Mouse (Mus musculus) heart, embryonic 13.5 days (tissue): Measurements from ENCODE around the gene Rho. TPM values are rescaled to one million over a fixed set of nuclear protein-coding genes. Genes with fewer than 3 reads are reported as not detected.

ENCODE experiments used
- ATAC-seq: fragments of 200-750 bp; cut with Nextera tagmentation; 2 replicates; pipeline ENCODE4 v1.8.0; 2017; ENCODE audit warnings: moderate TSS enrichment; ENCODE audit not compliant: insufficient number of reproducible peaks, low FRiP score, low TSS enrichment; ENCODE audit errors: extremely low read depth
- H3K27ac ChIP-seq: fragments of 300-500 bp; sonication (generic); replicated peaks from 2 replicates; pipeline ENCODE4 v1.5.1; 2015; ENCODE audit warnings: moderate library complexity, mild to moderate bottlenecking, inconsistent platforms
- H3K27me3 ChIP-seq: fragments of 300-500 bp; sonication (generic); replicated peaks from 2 replicates; pipeline ENCODE4 v1.6.1; 2015; ENCODE audit warnings: mild to moderate bottlenecking, inconsistent platforms
- H3K36me3 ChIP-seq: fragments of 300-500 bp; sonication (generic); 2 replicates; pipeline ENCODE4 v1.6.1; 2015; ENCODE audit warnings: mild to moderate bottlenecking, inconsistent platforms
- H3K4me1 ChIP-seq: fragments of 300-500 bp; sonication (generic); 2 replicates; pipeline ENCODE4 v1.6.1; 2015; ENCODE audit warnings: inconsistent platforms
- H3K4me2 ChIP-seq: fragments of 300-500 bp; sonication (generic); 2 replicates; pipeline ENCODE4 v1.6.1; 2015; ENCODE audit warnings: inconsistent platforms, mild to moderate bottlenecking, moderate library complexity
- H3K4me3 ChIP-seq: fragments of 300-500 bp; sonication (generic); 2 replicates; pipeline ENCODE4 v1.5.1; 2015; ENCODE audit warnings: moderate library complexity, mild to moderate bottlenecking, inconsistent platforms
- H3K9ac ChIP-seq: fragments of 300-500 bp; sonication (generic); 2 replicates; pipeline ENCODE4 v1.6.1; 2015; ENCODE audit warnings: inconsistent platforms, mild to moderate bottlenecking, moderate library complexity
- H3K9me3 ChIP-seq: fragments of 300-500 bp; sonication (generic); 2 replicates; pipeline ENCODE4 v1.6.1; 2016; ENCODE audit warnings: inconsistent platforms
- WGBS: fragments of 180-500 bp; shearing (Covaris S2); methylation state at CpG from one replicate; pipeline ENCODE4 v1.1.7; 2015; ENCODE audit warnings: mixed read lengths; 5-methylcytosine and 5-hydroxymethylcytosine counted together
- polyA plus RNA-seq: library from polyadenylated mRNA; unstranded; fragments of >200 nt; fragmentation: Nextera tagmentation; extraction: Ambion mirVana; gene quantifications from 2 replicates; pipeline ENCODE4 v1.2.1, GENCODE M21; 2015

Gene Rho
- polyA plus RNA-seq, 1 experiment from 2014 or later: not detected

DNA sequence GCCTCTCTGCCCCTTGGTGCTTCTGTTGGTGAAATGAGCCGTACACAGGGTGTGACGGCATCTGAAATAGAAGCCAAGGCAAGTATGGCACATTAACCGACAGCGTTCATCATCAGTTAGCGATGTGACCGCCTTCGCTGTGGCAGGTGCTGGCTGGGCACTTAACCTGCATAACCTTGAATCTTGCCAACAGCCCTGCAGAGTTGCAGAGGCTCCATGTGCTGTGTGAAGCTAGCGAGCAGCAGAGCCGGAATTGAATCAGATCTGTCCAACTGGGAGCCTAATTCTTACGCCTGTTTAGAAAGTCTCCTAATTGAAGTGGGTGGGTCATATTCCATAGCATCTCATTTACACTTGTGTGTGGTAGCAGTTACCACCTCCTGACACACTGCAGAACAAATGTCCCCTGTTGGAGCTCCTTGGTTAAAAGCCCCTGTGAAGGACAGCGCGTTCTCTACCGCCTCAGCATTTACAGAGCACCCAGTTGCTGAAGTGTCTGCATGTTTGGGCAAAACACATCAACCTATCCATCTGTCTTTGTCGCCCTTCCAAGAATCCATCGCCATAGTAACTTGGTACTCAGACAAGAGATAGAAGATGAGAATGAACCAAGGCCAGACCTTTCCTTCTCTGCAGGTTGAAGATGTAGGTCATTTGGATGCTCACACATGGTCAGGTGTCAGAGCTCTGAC lies 16.9 kb upstream of the Rho start:
- Histone ChIP-seq H3K9me3 (no peaks in the 10 kb centered on the region), H3K36me3 (no peaks in the 10 kb centered on the region), H3K9ac (peak overlapping the region; percentile 64; the same call in 1 of the 2 replicates), H3K4me2 (no peak overlapping the region), H3K4me1 (peaks cover 83% of the 10 kb centered on the region), H3K4me3 (no peak overlapping the region), H3K27me3 (no peaks in the 10 kb centered on the region), H3K27ac (peak overlapping the region; percentile 91)
- 79% methylated on average over 15 of the region's 15 CpGs for WGBS
- ATAC-seq: no peak

DNA sequence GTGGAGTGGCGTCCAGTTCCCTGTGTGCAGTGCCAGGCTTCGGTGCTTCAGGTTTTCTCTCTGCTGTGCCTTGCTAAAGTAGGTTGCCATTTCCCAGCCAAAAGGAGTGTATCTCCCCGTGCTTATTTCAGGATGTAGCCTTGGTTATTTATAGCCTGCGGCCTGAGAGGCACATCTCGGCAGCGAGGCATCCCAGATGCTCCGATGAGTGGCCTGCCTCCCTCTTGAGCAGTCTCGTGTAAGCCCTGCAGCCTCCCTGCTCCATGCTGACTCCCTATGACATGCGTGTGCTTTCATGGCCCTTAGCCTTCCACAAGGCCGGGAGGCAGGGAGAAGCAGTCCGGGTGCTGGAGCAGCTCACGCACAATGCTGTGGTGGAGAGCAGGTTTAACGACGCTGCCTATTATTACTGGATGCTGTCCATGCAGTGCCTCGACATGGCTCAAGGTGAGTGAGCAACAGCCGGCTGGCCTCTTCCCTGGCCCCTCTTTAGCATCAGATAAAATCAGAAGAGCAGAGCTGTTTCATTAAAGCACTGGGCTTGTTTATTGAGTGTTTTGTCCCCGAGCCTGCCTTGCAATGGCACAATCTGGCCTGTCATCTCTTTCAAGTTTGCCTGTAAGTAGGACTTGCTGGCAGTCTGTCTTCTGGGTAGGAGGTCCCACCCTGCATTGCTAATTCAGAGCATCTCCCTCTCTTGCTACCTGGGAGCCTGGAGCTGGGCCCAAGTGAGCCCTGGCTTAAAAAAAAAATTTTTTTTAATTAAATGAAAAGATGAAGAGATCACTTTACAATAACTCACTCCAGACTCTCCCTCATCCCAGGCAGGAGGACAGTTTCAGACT lies 15.7 kb upstream of the Rho start:
- Histone ChIP-seq H3K27me3 (no peaks in the 10 kb centered on the region), H3K36me3 (no peaks in the 10 kb centered on the region), H3K9ac (peak overlapping the region; percentile 64), H3K9me3 (no peaks in the 10 kb centered on the region), H3K27ac (peak overlapping the region; percentile 91), H3K4me1 (peaks cover 82% of the 10 kb centered on the region), H3K4me2 (peak overlapping the region; percentile 43), H3K4me3 (no peak overlapping the region)
- no peak for ATAC-seq
- 18% methylated on average over 17 of the region's 17 CpGs for WGBS

DNA sequence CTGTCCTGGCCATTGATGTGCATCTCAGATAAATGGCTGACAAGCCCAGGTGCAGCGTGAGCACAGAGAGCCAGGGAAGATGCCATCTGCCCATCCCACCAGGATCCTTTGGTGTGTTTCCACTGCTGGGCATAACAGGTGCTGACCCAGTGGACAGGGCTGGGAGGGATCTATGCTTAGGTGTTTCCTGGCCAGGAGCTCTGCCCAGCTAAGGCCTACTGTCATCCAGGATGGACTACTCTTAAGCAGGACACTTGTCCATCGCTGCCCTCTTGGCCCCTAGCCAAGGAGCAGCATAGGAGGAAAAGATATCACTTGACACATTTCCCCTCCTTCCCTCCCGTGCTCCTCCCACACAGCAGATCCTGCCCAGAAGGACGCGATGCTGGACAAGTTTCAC lies 14.9 kb upstream of the Rho start:
- Histone ChIP-seq H3K27ac (peak overlapping the region; percentile 91), H3K4me1 (peaks cover 74% of the 10 kb centered on the region), H3K4me3 (no peak overlapping the region), H3K9me3 (no peaks in the 10 kb centered on the region), H3K9ac (peak overlapping the region; percentile 64; the same call in 1 of the 2 replicates), H3K36me3 (no peaks in the 10 kb centered on the region), H3K27me3 (no peaks in the 10 kb centered on the region), H3K4me2 (peak overlapping the region; percentile 43)
- WGBS: 40% methylated on average over 5 of the region's 5 CpGs
- no peak for ATAC-seq

DNA sequence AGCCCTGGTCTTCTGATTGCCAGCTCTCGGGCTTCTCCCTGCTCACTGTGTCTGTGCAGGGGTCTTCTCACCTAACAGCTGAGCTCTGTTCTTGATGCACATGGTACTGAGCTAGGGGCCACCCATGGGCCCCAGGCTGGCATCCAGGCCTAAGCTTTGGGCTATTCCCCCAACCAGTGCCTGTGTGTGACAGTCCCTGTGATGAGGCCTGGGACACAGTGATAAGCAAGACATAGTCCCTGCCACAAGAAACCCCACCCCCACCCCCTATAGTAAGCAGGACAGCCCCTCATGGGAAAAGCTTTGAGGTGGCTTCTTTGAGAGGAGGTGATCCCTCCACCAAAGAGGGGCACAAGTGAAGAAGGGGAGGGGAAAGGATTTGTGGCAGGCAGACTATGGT lies 12.9 kb upstream of the Rho start:
- ATAC-seq: no peak
- Histone ChIP-seq H3K27ac (no peak overlapping the region), H3K9me3 (no peaks in the 10 kb centered on the region), H3K4me2 (no peak overlapping the region), H3K4me1 (peaks cover 59% of the 10 kb centered on the region), H3K4me3 (no peak overlapping the region), H3K9ac (no peak overlapping the region), H3K27me3 (no peaks in the 10 kb centered on the region), H3K36me3 (peaks cover 5% of the 10 kb centered on the region; the same call in 1 of the 2 replicates)
- 78% methylated on average over 1 of the region's 1 CpGs for WGBS

- no peak overlapping the region for H3K4me2 ChIP-seq
- H3K4me3 ChIP-seq: no peak overlapping the region
- H3K9me3 ChIP-seq: no peaks in the 10 kb centered on the region
- ATAC-seq: no peak
- H3K36me3 ChIP-seq: peaks cover 9% of the 10 kb centered on the region; the same call in 1 of the 2 replicates
- no peak overlapping the region for H3K9ac ChIP-seq
- peaks cover 61% of the 10 kb centered on the region for H3K4me1 ChIP-seq
- no peaks in the 10 kb centered on the region for H3K27me3 ChIP-seq
- 76% methylated on average over 5 of the region's 5 CpGs for WGBS
- H3K27ac ChIP-seq: no peak overlapping the region
Observed at GRCm38 (mm10) chr6:115919876-115920275, 11.7 kb upstream of the Rho start.

GRCm38 (mm10) chr6:115924829-115925228 lies 6.7 kb upstream of the Rho start:
- H3K4me2 ChIP-seq: no peak overlapping the region
- H3K27me3 ChIP-seq: no peaks in the 10 kb centered on the region
- peak; percentile 40; the same call in 1 of the 2 replicates for ATAC-seq
- WGBS: 27% methylated on average over 6 of the region's 6 CpGs
- no peak overlapping the region for H3K4me3 ChIP-seq
- peaks cover 9% of the 10 kb centered on the region; the same call in 1 of the 2 replicates for H3K36me3 ChIP-seq
- peaks cover 35% of the 10 kb centered on the region for H3K4me1 ChIP-seq
- H3K27ac ChIP-seq: peak overlapping the region; percentile 25; the same call in 1 of the 2 replicates
- no peaks in the 10 kb centered on the region for H3K9me3 ChIP-seq
- peak overlapping the region; percentile 47; the same call in 1 of the 2 replicates for H3K9ac ChIP-seq

DNA sequence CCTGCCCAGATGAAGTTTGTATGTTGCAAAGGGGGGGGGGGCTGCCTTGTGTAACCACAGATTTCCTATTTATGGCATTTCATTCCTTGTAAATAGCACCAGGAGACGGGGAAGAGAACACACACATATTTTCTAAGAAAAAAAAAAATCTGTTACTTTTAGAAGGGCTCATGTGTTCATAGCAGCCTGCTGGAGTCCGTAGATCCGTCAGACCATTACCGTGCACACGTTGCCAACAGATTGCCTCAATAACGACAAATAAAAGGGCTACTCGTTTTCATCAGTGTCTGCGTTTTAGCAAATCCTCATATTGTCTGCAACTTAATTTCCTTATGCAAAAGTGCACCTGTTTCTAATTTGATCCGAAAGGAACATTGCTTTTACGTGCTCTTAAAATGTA lies 5.1 kb upstream of the Rho start:
- Histone ChIP-seq H3K36me3 (peaks cover 9% of the 10 kb centered on the region; the same call in 1 of the 2 replicates), H3K9ac (no peak overlapping the region), H3K4me3 (no peak overlapping the region), H3K9me3 (no peaks in the 10 kb centered on the region), H3K27ac (no peak overlapping the region), H3K27me3 (no peaks in the 10 kb centered on the region), H3K4me2 (no peak overlapping the region), H3K4me1 (peaks cover 33% of the 10 kb centered on the region)
- 83% methylated on average over 10 of the region's 10 CpGs for WGBS
- ATAC-seq: no peak

- peaks cover 9% of the 10 kb centered on the region; the same call in 1 of the 2 replicates for H3K36me3 ChIP-seq
- H3K4me3 ChIP-seq: no peak overlapping the region
- peaks cover 36% of the 10 kb centered on the region for H3K4me1 ChIP-seq
- H3K27me3 ChIP-seq: no peaks in the 10 kb centered on the region; the same call in 1 of the 2 replicates
- no peaks in the 10 kb centered on the region for H3K9me3 ChIP-seq
- WGBS: 81% methylated on average over 10 of the region's 10 CpGs
- ATAC-seq: no peak
- H3K4me2 ChIP-seq: no peak overlapping the region
- H3K9ac ChIP-seq: no peak overlapping the region
- no peak overlapping the region for H3K27ac ChIP-seq
Observed at GRCm38 (mm10) chr6:115927292-115928242, 4.0 kb upstream of the Rho start.

GRCm38 (mm10) chr6:115930018-115930417 lies 1.5 kb upstream of the Rho start:
- Histone ChIP-seq H3K27me3 (no peaks in the 10 kb centered on the region; the same call in 1 of the 2 replicates), H3K4me2 (no peak overlapping the region), H3K36me3 (no peaks in the 10 kb centered on the region), H3K4me1 (peaks cover 25% of the 10 kb centered on the region), H3K9me3 (no peaks in the 10 kb centered on the region), H3K4me3 (no peak overlapping the region), H3K9ac (no peak overlapping the region), H3K27ac (peak overlapping the region; percentile 6; the same call in 1 of the 2 replicates)
- WGBS: 25% methylated on average over 5 of the region's 5 CpGs
- no peak for ATAC-seq

DNA sequence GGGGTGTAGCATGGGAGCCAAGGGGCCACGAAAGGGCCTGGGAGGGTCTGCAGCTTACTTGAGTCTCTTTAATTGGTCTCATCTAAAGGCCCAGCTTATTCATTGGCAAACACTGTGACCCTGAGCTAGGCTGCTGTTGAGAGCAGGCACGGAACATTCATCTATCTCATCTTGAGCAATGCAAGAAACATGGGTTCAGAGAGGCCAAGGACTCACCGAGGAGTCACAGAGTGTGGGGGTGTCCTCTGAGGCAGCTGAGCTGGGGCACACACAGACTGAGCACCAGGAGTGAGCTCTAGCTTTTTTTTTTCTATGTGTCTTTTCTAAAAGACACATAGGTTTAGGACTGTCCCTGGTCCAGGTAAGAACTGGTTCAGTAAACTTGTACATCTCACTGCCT lies 843 bp downstream of the Rho start:
- no peaks in the 10 kb centered on the region; the same call in 1 of the 2 replicates for H3K27me3 ChIP-seq
- H3K4me2 ChIP-seq: no peak overlapping the region
- no peak overlapping the region for H3K4me3 ChIP-seq
- H3K9me3 ChIP-seq: no peaks in the 10 kb centered on the region
- H3K27ac ChIP-seq: no peak overlapping the region
- no peak for ATAC-seq
- WGBS: 79% methylated on average over 3 of the region's 3 CpGs
- no peak overlapping the region for H3K9ac ChIP-seq
- no peaks in the 10 kb centered on the region for H3K36me3 ChIP-seq
- H3K4me1 ChIP-seq: peaks cover 20% of the 10 kb centered on the region
